Mouse (Mus musculus) liver, postnatal 0 days (tissue): ENCODE results near the gene Gata1.

Experiments
- CTCF ChIP-seq: sonication (generic); IDR thresholded peaks from 2 replicates; pipeline ENCODE4 v1.5.1; 2016; ENCODE audit warnings: antibody characterized with exemption, low read depth
- EP300 ChIP-seq: IDR thresholded peaks from 2 replicates; pipeline ENCODE4 v1.6.1; 2016; ENCODE audit warnings: antibody characterized with exemption, low read depth, mild to moderate bottlenecking

GRCm38 (mm10) chrX:7963829-7964626, 13.8 kb downstream of the Gata1 start:
- TF ChIP-seq EP300 (no peak), CTCF (no peak)
